Mouse (Mus musculus) adrenal gland, postnatal 0 days (tissue): ENCODE results near the gene Gm5089. TPM values are rescaled to one million over a fixed set of nuclear protein-coding genes. Genes with fewer than 3 reads are reported as not detected.

Source experiments
- polyA plus RNA-seq: library from polyadenylated mRNA; unstranded; fragments of >200 nt; fragmentation: Nextera tagmentation; extraction: Ambion mirVana; gene quantifications from 2 replicates; pipeline ENCODE4 v1.2.1, GENCODE M21; 2015

Gm5089 gene
- polyA plus RNA-seq: not detected in 2 replicates

DNA sequence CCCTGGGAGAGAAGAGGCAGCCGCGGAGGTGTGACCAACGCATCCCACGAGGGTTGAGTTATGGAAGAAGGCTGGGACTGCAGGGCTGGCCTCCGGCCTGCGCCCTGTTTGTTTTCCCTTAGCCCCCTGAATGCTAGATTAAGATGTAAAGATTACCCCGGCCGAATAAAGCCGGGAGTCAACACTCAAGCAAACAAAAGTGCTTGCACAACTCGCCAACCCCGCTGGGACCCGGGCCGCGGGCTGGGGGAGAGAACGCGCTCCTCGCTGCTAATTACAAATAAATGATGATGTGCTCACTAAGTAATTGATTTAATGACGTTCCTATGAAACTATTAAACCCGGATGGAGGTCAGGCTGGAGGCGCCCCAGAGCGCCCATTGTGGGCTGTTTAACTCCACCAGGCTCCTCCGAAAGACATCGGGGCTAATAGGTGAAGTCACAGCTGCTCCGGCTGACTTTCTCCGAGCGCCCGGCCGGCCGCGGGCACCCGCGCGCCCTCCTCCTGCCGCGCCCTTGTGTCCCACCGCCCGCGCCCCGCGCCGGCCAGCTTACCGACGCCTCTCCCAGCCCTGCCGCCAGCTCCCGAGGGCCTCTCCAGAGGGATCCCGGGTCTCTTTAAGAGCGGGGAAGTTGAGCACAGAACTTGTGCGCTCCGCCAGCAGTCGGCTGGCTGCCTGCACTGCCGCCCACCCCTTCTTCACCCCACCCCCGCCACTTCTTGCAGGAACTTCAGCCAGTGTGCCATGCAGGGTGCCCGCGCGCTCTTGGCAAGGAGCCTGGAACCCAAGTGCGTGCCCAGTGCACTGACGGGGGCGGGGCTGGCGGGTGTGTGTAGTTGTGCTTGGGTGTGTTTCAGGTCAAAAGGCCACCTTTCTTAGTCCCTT, at the start of gene Gm5089:
Gm5089 (minus strand) TSS at position 620 of the 887 bp plus-strand sequence.

DNA sequence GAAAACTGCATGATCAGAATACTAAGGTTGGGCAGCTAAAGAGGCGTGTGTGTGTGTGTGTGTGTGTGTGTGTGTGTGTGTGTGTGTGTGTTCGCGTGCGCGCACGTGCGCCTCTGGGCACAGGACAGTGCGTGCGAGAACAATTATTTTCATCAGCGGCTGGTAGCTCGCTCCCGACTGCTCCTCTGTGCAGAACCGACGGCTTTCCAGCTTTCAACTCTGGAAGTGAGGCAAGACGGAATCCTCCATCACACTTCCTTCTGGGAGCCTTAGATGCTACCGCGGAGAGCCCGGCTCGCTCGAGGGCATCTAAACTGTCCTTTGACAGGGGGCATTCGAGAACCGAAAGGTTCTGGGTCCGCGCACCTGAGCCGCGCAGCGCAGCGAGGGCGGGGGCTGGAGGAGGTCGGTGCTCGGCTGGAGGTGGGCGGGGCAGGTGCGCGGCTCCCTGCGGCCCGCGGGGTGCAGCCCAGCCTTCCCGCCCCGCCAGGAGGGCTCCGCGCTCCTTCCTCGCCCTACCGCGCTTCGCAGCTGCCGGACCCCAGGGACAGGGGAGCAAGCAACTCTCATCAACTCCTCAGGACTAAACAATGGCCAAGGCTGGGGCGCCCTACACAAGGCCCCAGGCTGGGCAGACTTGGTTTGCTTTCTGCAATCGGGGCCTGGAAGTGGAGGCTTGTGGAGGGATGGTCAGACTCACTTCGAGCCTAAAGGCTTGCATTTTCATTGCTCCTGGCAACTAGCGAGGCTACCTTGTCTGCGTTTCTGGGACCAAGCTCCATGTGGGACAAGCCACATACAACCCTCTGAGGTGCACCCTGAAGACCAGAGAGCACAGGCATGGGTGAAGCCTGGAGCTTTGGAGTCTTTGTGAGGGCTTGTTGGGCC, 39.8 kb upstream of the Gm5089 start, which contains the start of gene Gm10837:
Gm10837 (plus strand) TSS at position 146 of the 888 bp plus-strand sequence.

DNA sequence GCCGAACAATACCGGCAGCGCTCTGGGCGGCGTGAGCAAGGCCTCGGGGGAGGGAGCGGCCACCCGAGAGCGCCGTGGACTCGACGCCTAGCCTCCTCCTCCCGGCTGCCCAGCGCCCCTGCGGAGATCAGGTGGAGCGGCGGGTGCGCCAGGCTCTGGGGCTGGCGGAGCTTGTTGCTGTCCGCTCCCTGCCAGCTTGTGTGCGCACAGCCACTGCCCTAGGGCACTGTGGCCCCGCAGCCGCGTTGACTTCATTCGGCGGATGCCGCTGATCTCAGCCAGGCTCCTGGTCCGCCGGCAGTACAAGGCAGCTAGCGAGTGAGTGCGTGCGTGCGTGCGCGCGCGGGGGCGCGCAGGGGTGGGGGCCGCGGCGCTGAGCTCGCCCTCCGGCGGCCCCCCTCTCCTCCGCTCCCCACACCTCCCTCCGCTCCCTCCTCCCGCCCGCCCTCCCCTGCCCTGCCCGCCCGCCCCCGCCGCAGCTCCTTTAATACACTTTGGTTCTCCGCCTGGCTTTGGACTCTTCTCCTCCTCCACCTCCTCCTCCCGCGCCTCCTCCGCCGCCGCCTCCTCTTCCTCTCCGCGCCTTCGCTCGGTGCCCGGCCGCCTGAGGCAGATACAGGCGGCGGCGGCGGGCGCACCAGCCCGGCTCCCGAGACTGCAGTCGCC, 24.1 kb upstream of the Gm5089 start, which contains the start of gene Zic2:
Zic2 (plus strand) TSS at position 545 of the 666 bp plus-strand sequence.

DNA sequence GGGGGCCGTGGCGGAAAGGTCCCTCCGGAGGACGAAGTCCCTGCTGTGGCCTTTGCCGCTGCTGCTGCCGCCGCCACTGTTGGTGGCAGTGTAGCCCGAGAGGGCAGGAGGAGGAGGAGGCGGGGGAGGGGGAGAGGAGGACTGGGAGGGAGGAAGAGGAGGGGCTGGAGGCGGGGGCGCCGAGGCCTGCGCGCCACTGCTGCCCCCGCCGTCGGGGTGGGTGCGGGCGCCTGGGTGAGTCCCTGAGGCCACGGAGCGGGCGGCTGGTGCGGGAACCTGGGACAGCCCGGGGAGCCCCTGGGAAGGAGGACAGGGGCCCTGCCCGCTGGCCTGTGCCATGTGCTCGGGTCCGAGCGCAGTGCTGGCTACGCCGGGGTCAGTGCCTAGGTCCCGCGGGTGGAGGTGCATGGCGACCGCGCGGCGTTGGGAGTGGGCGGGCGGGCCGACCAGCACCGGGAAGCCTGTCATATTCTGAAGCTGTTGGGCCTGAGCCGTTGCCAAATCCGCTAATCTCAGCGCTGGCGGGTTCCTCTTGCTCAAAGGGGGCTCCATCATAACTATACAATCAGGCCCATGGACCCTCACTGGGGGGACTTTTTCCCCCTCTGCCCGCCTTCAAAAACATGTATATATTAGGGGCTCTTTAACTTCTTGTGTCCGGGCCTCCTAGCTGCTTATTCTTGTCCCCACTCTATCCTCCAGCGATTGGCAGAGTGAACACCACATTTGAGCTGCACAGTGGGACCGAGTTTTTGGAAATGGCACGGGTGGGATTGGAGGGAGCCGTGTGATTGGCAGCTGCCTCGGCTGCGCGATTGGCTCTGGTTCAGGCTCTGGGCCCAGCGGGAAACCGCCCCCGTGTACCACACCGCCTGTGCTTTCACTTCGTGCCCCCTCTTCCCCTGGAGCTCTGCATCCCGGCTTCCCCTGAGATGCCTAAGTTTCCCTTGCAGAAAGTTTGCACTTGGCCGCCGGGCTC, 14.1 kb upstream of the Gm5089 start, which contains the start of gene Zic5:
Zic5 (minus strand) TSS at position 915 of the 979 bp plus-strand sequence.

Other genes with a start within 250 kb of the Gm5089 start
- not detected in 2 replicates for gene Zic5, start 14.6 kb upstream of the Gm5089 start, polyA plus RNA-seq
- gene Zic2, start 24.3 kb upstream of the Gm5089 start, polyA plus RNA-seq: 0.06 TPM in 1 of 2 replicates, not detected in the other
- gene Gm10837, start 39.5 kb upstream of the Gm5089 start, polyA plus RNA-seq: not detected in 2 replicates
- gene Pcca, start 83.2 kb upstream of the Gm5089 start, polyA plus RNA-seq: 21.9 and 30.9 TPM in 2 replicates